Mouse (Mus musculus): Measurements from ENCODE around the gene Uimc1.

GRCm38 (mm10) chr13:55002090-55002489, 98.0 kb downstream of the Uimc1 start:
- no peak for TF ChIP-seq CTCF (IDR thresholded peaks at IDR 0.05; ENCODE audit: low read depth, low read length)
- no peak for TF ChIP-seq EP300 (IDR thresholded peaks at IDR 0.05; ENCODE audit: insufficient read depth, low read depth, low read length)
